Mouse (Mus musculus) 3T3-L1 (cell line): ENCODE data around the gene Ahdc1.

Experiments used
- DNase-seq: peaks from one replicate; pipeline ENCODE4 v3.0.0-alpha.2; 2015; ENCODE audit warnings: low read depth, low spot score

Ahdc1 gene

GRCm38 (mm10) chr4:133011028-133011820 is at the start of gene Ahdc1:
Gene Ahdc1, plus strand, starts transcription at chr4:133011260.
- DNase-seq: peak; percentile 82

GRCm38 (mm10) chr4:132961866-132962265 is 49.2 kb upstream of the Ahdc1 start:
- no peak for DNase-seq

- DNase-seq: no peak
Measured at GRCm38 (mm10) chr4:132962628-132963027, 48.4 kb upstream of the Ahdc1 start.

- DNase-seq: no peak
Measured at GRCm38 (mm10) chr4:132963436-132963835, 47.6 kb upstream of the Ahdc1 start.

- DNase-seq: no peak
Measured at GRCm38 (mm10) chr4:132964064-132964463, 47.0 kb upstream of the Ahdc1 start.

GRCm38 (mm10) chr4:132964473-132964872 is 46.6 kb upstream of the Ahdc1 start:
- DNase-seq: no peak

- DNase-seq: no peak
Measured at GRCm38 (mm10) chr4:132968105-132968938, 42.7 kb upstream of the Ahdc1 start.

GRCm38 (mm10) chr4:132971601-132972000 is 39.5 kb upstream of the Ahdc1 start:
- peak; percentile 78 for DNase-seq

- no peak for DNase-seq
Measured at GRCm38 (mm10) chr4:132972101-132972500, 39.0 kb upstream of the Ahdc1 start.

- DNase-seq: no peak
Measured at GRCm38 (mm10) chr4:132972556-132972955, 38.5 kb upstream of the Ahdc1 start.

GRCm38 (mm10) chr4:132973186-132973585 is 37.9 kb upstream of the Ahdc1 start:
- no peak for DNase-seq

GRCm38 (mm10) chr4:132973814-132974398 is 37.2 kb upstream of the Ahdc1 start, which contains the start of gene Fgr:
Gene Fgr, plus strand, starts transcription at chr4:132974095.
- DNase-seq: no peak

GRCm38 (mm10) chr4:132974904-132975303 is 36.2 kb upstream of the Ahdc1 start:
- no peak for DNase-seq

- DNase-seq: no peak
Measured at GRCm38 (mm10) chr4:132975791-132976190, 35.3 kb upstream of the Ahdc1 start.

GRCm38 (mm10) chr4:132976729-132977128 is 34.3 kb upstream of the Ahdc1 start:
- DNase-seq: no peak

GRCm38 (mm10) chr4:132977597-132977996 is 33.5 kb upstream of the Ahdc1 start:
- DNase-seq: no peak

GRCm38 (mm10) chr4:132979186-132979585 is 31.9 kb upstream of the Ahdc1 start:
- DNase-seq: no peak

- no peak for DNase-seq
Measured at GRCm38 (mm10) chr4:132981621-132982020, 29.4 kb upstream of the Ahdc1 start.

- DNase-seq: no peak
Measured at GRCm38 (mm10) chr4:132982999-132983398, 28.1 kb upstream of the Ahdc1 start.

GRCm38 (mm10) chr4:132983664-132984512 is 27.2 kb upstream of the Ahdc1 start:
- DNase-seq: no peak
